Mouse (Mus musculus): ENCODE data around the gene Pde6d. TPM values are rescaled to one million over a fixed set of nuclear protein-coding genes. Genes with fewer than 3 reads are reported as not detected.

Gene Pde6d
- polyA plus RNA-seq, 1 experiment = 74.9 TPM

GRCm38 (mm10) chr1:86571941-86572340 is 10.5 kb downstream of the Pde6d start:
- Histone ChIP-seq H3K27ac (ENCODE audit: insufficient read depth, low read length) (no peak overlapping the region), H3K4me3 (ENCODE audit: insufficient read depth, low read length) (no peak overlapping the region), H3K4me1 (ENCODE audit: control insufficient read depth, insufficient read depth, low read length) (no peaks in the 10 kb centered on the region; the same call in 1 of the 2 replicates)
- TF ChIP-seq POLR2A (IDR thresholded peaks at IDR 0.05; ENCODE audit: extremely low read depth, insufficient read depth, low read length) (no peak), CTCF (IDR thresholded peaks at IDR 0.05; ENCODE audit: extremely low read depth, insufficient read depth, low read length) (no peak)

GRCm38 (mm10) chr1:86571381-86571780 is 11.0 kb downstream of the Pde6d start:
- TF ChIP-seq POLR2A (IDR thresholded peaks at IDR 0.05; ENCODE audit: extremely low read depth, insufficient read depth, low read length) (no peak), CTCF (IDR thresholded peaks at IDR 0.05; ENCODE audit: extremely low read depth, insufficient read depth, low read length) (no peak)
- no peaks in the 10 kb centered on the region; the same call in 1 of the 2 replicates for H3K4me1 ChIP-seq (ENCODE audit: control insufficient read depth, insufficient read depth, low read length)
- H3K27ac ChIP-seq (ENCODE audit: insufficient read depth, low read length) = no peak overlapping the region
- H3K4me3 ChIP-seq (ENCODE audit: insufficient read depth, low read length) = no peak overlapping the region

- no peaks in the 10 kb centered on the region; the same call in 1 of the 2 replicates for H3K4me1 ChIP-seq (ENCODE audit: control insufficient read depth, insufficient read depth, low read length)
- no peak for TF ChIP-seq CTCF (IDR thresholded peaks at IDR 0.05; ENCODE audit: extremely low read depth, insufficient read depth, low read length)
- no peak for TF ChIP-seq POLR2A (IDR thresholded peaks at IDR 0.05; ENCODE audit: extremely low read depth, insufficient read depth, low read length)
Observed at GRCm38 (mm10) chr1:86569292-86569860, 13.1 kb downstream of the Pde6d start.

GRCm38 (mm10) chr1:86568409-86568808 is 14.0 kb downstream of the Pde6d start:
- TF ChIP-seq POLR2A (IDR thresholded peaks at IDR 0.05; ENCODE audit: extremely low read depth, insufficient read depth, low read length) (no peak), CTCF (IDR thresholded peaks at IDR 0.05; ENCODE audit: extremely low read depth, insufficient read depth, low read length) (no peak)
- H3K27ac ChIP-seq (ENCODE audit: insufficient read depth, low read length) = no peak overlapping the region
- H3K4me3 ChIP-seq (ENCODE audit: insufficient read depth, low read length) = no peak overlapping the region
- no peaks in the 10 kb centered on the region; the same call in 1 of the 2 replicates for H3K4me1 ChIP-seq (ENCODE audit: control insufficient read depth, insufficient read depth, low read length)

More at GRCm38 (mm10) chr1:86569292-86569860, 13.1 kb downstream of the Pde6d start:
- no peak overlapping the region for H3K27ac ChIP-seq (ENCODE audit: insufficient read depth, low read length)
- H3K4me3 ChIP-seq (ENCODE audit: insufficient read depth, low read length) = no peak overlapping the region

GRCm38 (mm10) chr1:86562663-86563062 is 19.8 kb downstream of the Pde6d start:
- TF ChIP-seq POLR2A (IDR thresholded peaks at IDR 0.05; ENCODE audit: extremely low read depth, insufficient read depth, low read length) = no peak
- TF ChIP-seq CTCF (IDR thresholded peaks at IDR 0.05; ENCODE audit: extremely low read depth, insufficient read depth, low read length) = no peak
- H3K27ac ChIP-seq (ENCODE audit: insufficient read depth, low read length) = no peak overlapping the region

GRCm38 (mm10) chr1:86559232-86559631 is 23.2 kb downstream of the Pde6d start:
- H3K4me3 ChIP-seq (ENCODE audit: insufficient read depth, low read length) = no peak overlapping the region
- H3K4me1 ChIP-seq (ENCODE audit: control insufficient read depth, insufficient read depth, low read length) = no peaks in the 10 kb centered on the region
- H3K27ac ChIP-seq (ENCODE audit: insufficient read depth, low read length) = no peak overlapping the region
- TF ChIP-seq CTCF (IDR thresholded peaks at IDR 0.05; ENCODE audit: extremely low read depth, insufficient read depth, low read length) (no peak), POLR2A (IDR thresholded peaks at IDR 0.05; ENCODE audit: extremely low read depth, insufficient read depth, low read length) (no peak)

More at GRCm38 (mm10) chr1:86562663-86563062, 19.8 kb downstream of the Pde6d start:
- Histone ChIP-seq H3K4me1 (ENCODE audit: control insufficient read depth, insufficient read depth, low read length) (no peaks in the 10 kb centered on the region), H3K4me3 (ENCODE audit: insufficient read depth, low read length) (no peak overlapping the region)

GRCm38 (mm10) chr1:86557872-86558271 is 24.6 kb downstream of the Pde6d start:
- Histone ChIP-seq H3K4me1 (ENCODE audit: control insufficient read depth, insufficient read depth, low read length) (no peaks in the 10 kb centered on the region), H3K4me3 (ENCODE audit: insufficient read depth, low read length) (no peak overlapping the region), H3K27ac (ENCODE audit: insufficient read depth, low read length) (no peak overlapping the region)
- no peak for TF ChIP-seq CTCF (IDR thresholded peaks at IDR 0.05; ENCODE audit: extremely low read depth, insufficient read depth, low read length)
- no peak for TF ChIP-seq POLR2A (IDR thresholded peaks at IDR 0.05; ENCODE audit: extremely low read depth, insufficient read depth, low read length)

- Histone ChIP-seq H3K4me1 (ENCODE audit: control insufficient read depth, insufficient read depth, low read length) (no peaks in the 10 kb centered on the region), H3K4me3 (ENCODE audit: insufficient read depth, low read length) (no peak overlapping the region), H3K27ac (ENCODE audit: insufficient read depth, low read length) (no peak overlapping the region)
- TF ChIP-seq CTCF (IDR thresholded peaks at IDR 0.05; ENCODE audit: extremely low read depth, insufficient read depth, low read length) = no peak
- TF ChIP-seq POLR2A (IDR thresholded peaks at IDR 0.05; ENCODE audit: extremely low read depth, insufficient read depth, low read length) = no peak
Observed at GRCm38 (mm10) chr1:86555665-86556064, 26.8 kb downstream of the Pde6d start.

GRCm38 (mm10) chr1:86551877-86552276 is 30.6 kb downstream of the Pde6d start:
- H3K4me3 ChIP-seq (ENCODE audit: insufficient read depth, low read length) = no peak overlapping the region
- no peak overlapping the region for H3K27ac ChIP-seq (ENCODE audit: insufficient read depth, low read length)
- TF ChIP-seq CTCF (IDR thresholded peaks at IDR 0.05; ENCODE audit: extremely low read depth, insufficient read depth, low read length) = no peak
- no peak for TF ChIP-seq POLR2A (IDR thresholded peaks at IDR 0.05; ENCODE audit: extremely low read depth, insufficient read depth, low read length)
- no peaks in the 10 kb centered on the region for H3K4me1 ChIP-seq (ENCODE audit: control insufficient read depth, insufficient read depth, low read length)

GRCm38 (mm10) chr1:86551299-86551698 is 31.1 kb downstream of the Pde6d start:
- Histone ChIP-seq H3K4me3 (ENCODE audit: insufficient read depth, low read length) (no peak overlapping the region), H3K4me1 (ENCODE audit: control insufficient read depth, insufficient read depth, low read length) (no peaks in the 10 kb centered on the region), H3K27ac (ENCODE audit: insufficient read depth, low read length) (no peak overlapping the region)
- TF ChIP-seq CTCF (IDR thresholded peaks at IDR 0.05; ENCODE audit: extremely low read depth, insufficient read depth, low read length) = no peak
- TF ChIP-seq POLR2A (IDR thresholded peaks at IDR 0.05; ENCODE audit: extremely low read depth, insufficient read depth, low read length) = no peak

All from cortical plate, adult 2 months (tissue).